Mouse (Mus musculus): ENCODE data around the gene Capn12.

DNA sequence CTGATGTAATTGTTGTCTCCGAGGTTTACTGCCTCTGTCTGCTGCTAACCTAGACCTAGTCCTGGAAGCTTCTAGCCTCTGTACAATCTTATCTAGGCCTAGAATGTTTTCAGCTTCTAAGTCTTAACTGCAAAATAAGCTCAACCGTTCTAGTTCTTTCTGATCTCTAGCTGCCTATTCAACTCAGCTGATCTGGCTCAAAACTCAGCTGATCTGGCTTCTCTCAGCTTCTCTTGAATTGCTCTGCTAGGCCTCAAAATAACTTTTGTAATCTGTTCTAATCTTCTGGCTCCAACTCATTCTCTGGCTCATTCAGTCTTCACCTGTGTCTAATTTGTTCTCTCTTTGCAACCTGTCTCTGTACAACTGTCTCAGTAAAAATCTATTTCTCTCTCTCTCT lies 6.7 kb upstream of the Capn12 start:
- TF ChIP-seq CTCF (IDR thresholded peaks at IDR 0.05; ENCODE audit: control insufficient read depth, insufficient read depth, insufficient read length): no peak
- no peak for TF ChIP-seq MYOG (IDR thresholded peaks at IDR 0.05; ENCODE audit: control insufficient read depth, extremely low read depth, insufficient read length)
- TF ChIP-seq MAX (IDR thresholded peaks at IDR 0.05): no peak
- no peak for TF ChIP-seq CEBPB (IDR thresholded peaks at IDR 0.05; ENCODE audit: low read depth)
- no peak for TF ChIP-seq USF1 (IDR thresholded peaks at IDR 0.05; ENCODE audit: low read depth)
- no peak for TF ChIP-seq MYOD1 (IDR thresholded peaks at IDR 0.05; ENCODE audit: control insufficient read depth, insufficient read length, low read depth)
- no peak for TF ChIP-seq FOSL1 (IDR thresholded peaks at IDR 0.05; ENCODE audit: insufficient read depth, low read length, poor library complexity, severe bottlenecking)

All from C2C12 (cell line).